Mouse (Mus musculus) c-Kit-positive CD71-positive TER-119-positive erythroid progenitor cells, embryonic 14.5 days (primary cell): Measurements from ENCODE around the gene Dcbld2.
A peak's percentile ranks its signal among the peaks of the same experiment; 100 is the strongest.

Source experiments
- DNase-seq: peaks from one replicate; pipeline ENCODE4 v3.0.0-alpha.2; 2013; ENCODE audit warnings: low spot score

Gene Dcbld2

GRCm38 (mm10) chr16:58496791-58497190, 88.5 kb downstream of the Dcbld2 start:
- DNase-seq: no peak

- DNase-seq: peak; percentile 90
Observed at GRCm38 (mm10) chr16:58497886-58498713, 89.9 kb downstream of the Dcbld2 start.

DNA sequence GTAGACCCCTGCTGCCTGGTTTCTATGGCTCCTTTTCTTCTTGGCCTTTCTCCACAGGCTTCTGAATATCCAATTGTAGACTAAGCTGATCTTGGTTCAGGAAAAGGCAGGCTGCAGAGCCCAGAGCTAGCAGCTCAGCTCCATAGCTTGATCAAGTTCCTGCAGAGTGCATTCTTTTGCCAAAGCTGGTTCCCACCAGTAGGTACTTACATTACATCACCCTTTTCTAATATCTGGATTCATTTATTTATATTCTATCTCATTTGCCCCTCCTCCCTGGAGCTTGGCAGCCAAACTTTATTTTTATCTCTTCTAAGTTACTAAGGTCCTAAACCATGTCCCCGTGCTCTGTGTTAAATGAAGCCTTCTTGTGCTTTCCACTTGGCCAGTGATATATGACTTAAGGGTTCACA, 90.9 kb downstream of the Dcbld2 start:
- DNase-seq: no peak

GRCm38 (mm10) chr16:58499650-58500049, 91.4 kb downstream of the Dcbld2 start:
- DNase-seq: no peak

DNA sequence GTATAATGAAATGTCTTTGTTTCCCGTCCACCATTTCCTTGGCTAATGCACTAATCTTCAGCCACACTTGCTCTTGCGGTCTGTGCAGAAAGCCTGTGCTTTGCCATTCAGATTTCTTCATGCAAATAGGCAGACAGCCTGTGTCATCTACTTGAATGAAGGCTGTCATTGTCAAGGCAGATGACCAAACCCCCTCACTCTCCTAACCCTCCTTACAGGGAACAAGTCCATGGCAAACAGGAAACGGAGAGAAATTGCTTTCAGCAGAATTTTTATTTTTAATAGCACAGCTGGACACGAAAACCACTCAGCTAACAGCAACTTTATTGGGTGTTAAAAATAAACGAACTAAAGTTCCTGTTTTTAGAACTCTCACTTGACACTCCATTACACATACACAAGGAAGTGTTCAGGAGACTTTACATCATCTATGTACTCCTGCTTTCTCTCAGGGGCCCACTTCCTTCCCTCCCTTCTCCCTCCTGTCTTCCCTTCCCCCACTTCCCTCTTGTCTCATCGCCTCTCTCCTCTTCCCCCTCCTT, 93.6 kb downstream of the Dcbld2 start:
- DNase-seq: peak; percentile 40

GRCm38 (mm10) chr16:58502566-58502965, 94.3 kb downstream of the Dcbld2 start:
- DNase-seq: no peak

- DNase-seq: no peak
Observed at GRCm38 (mm10) chr16:58504945-58505344, 96.7 kb downstream of the Dcbld2 start.

- DNase-seq: no peak
Observed at GRCm38 (mm10) chr16:58512181-58512761, 104.0 kb downstream of the Dcbld2 start.

DNA sequence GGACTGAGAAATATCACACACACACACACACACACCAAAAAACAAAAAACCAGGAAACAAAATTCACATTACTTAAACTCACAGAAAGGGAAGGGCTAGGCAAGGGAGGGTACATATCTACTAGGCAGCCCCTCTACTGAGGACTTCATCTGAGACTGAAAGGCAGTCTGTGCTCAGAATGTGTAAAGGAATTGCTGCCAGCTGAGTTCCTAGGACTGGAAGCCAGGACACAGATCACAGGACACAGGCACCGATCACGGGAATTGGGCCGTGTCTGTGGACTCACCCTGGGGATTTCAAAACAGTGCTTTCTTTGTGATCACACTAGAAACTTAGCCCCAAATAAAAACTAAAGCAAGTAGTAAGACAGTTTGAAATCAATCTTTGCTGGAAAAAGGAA, 104.6 kb downstream of the Dcbld2 start:
- DNase-seq: no peak

GRCm38 (mm10) chr16:58513755-58514154, 105.5 kb downstream of the Dcbld2 start:
- DNase-seq: no peak

GRCm38 (mm10) chr16:58514565-58514964, 106.3 kb downstream of the Dcbld2 start:
- peak; percentile 85 for DNase-seq

DNA sequence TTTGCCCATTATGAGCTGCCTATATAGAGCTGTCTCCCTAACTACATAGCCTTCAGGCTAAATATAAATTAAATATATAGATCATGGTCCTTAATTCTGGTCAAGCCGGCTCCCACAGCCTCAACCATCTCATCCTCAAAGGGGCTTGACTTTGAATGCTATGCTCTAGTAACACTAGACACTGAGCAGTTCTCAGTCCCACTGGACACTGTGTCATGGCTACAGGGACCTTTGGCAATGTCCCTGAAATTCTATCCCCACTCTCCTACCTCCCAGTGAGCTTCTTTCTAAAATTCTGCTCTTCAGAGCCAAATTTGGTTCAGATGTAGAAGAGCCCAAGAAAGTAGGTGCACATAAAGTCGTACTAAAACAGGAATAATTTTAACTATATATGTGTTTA, 107.9 kb downstream of the Dcbld2 start:
- no peak for DNase-seq

GRCm38 (mm10) chr16:58516960-58517798, 108.9 kb downstream of the Dcbld2 start:
- DNase-seq: no peak
